Mouse (Mus musculus) layer of hippocampus, postnatal 14 days (tissue): Measurements from ENCODE around the gene Pdgfc. TPM values are rescaled to one million over a fixed set of nuclear protein-coding genes. Genes with fewer than 3 reads are reported as not detected.
"Not testable (repeated sequence)": the region's sequence is repeated elsewhere in the genome, so short reads cannot be mapped to it uniquely, and the experiment has no call there.

Experiments used
- DNase-seq, 2 experiments: peaks; one replicate each; pipeline ENCODE4 v3.0.0; 2021 to 2022; ENCODE audit warnings: low spot score in 2 of 2, mixed read lengths in 1 of 2
- total RNA-seq, 2 experiments: library from RNA; stranded (reverse); gene quantifications; 2 replicates each; pipeline ENCODE4 v1.2.3; 2021

Pdgfc gene
- total RNA-seq, 2 experiments from 2014 or later, result 6.0 to 6.6 TPM

- DNase-seq, result no peak
These were observed 9.3 kb downstream of the Pdgfc start for GRCm38 (mm10) chr3:81045344-81046050.

GRCm38 (mm10) chr3:81046652-81047607, 10.7 kb downstream of the Pdgfc start:
- DNase-seq, result no peak

GRCm38 (mm10) chr3:81051522-81051921, 15.3 kb downstream of the Pdgfc start:
- DNase-seq, result no peak

GRCm38 (mm10) chr3:81052422-81052821, 16.2 kb downstream of the Pdgfc start:
- no peak for DNase-seq

GRCm38 (mm10) chr3:81054074-81054473, 17.9 kb downstream of the Pdgfc start:
- DNase-seq, result no peak

- no peak for DNase-seq
These were observed 21.5 kb downstream of the Pdgfc start for GRCm38 (mm10) chr3:81057719-81058118.

GRCm38 (mm10) chr3:81058527-81059031, 22.4 kb downstream of the Pdgfc start:
- no peak for DNase-seq

- DNase-seq, result no peak
These were observed 32.3 kb downstream of the Pdgfc start for GRCm38 (mm10) chr3:81068550-81068949.

GRCm38 (mm10) chr3:81101136-81101535, 64.9 kb downstream of the Pdgfc start:
- no peak for DNase-seq

GRCm38 (mm10) chr3:81102158-81102876, 66.1 kb downstream of the Pdgfc start:
- DNase-seq, result peak; percentile 10 to 17

GRCm38 (mm10) chr3:81102877-81103420, 66.7 kb downstream of the Pdgfc start:
- DNase-seq, result peak in 1 of 2 experiments; percentile 10

- DNase-seq, result no peak
These were observed 71.3 kb downstream of the Pdgfc start for GRCm38 (mm10) chr3:81107515-81107914.

GRCm38 (mm10) chr3:81110968-81111367, 74.8 kb downstream of the Pdgfc start:
- no peak for DNase-seq

GRCm38 (mm10) chr3:81112892-81113291, 76.7 kb downstream of the Pdgfc start:
- DNase-seq, result no peak

GRCm38 (mm10) chr3:81120664-81121063, 84.4 kb downstream of the Pdgfc start:
- DNase-seq, result no peak

- no peak for DNase-seq
These were observed 85.5 kb downstream of the Pdgfc start for GRCm38 (mm10) chr3:81121731-81122130.

GRCm38 (mm10) chr3:81123461-81123860, 87.2 kb downstream of the Pdgfc start:
- DNase-seq, result no peak

- no peak for DNase-seq
These were observed 90.8 kb downstream of the Pdgfc start for GRCm38 (mm10) chr3:81127013-81127412.

- no peak for DNase-seq
These were observed 100.8 kb downstream of the Pdgfc start for GRCm38 (mm10) chr3:81136985-81137384.

GRCm38 (mm10) chr3:81138030-81138429, 101.8 kb downstream of the Pdgfc start:
- not testable (repeated sequence) for DNase-seq

- DNase-seq, result no peak
These were observed 107.5 kb downstream of the Pdgfc start for GRCm38 (mm10) chr3:81143730-81144129.
